Mouse (Mus musculus): ENCODE data around the gene Lypd6.

DNA sequence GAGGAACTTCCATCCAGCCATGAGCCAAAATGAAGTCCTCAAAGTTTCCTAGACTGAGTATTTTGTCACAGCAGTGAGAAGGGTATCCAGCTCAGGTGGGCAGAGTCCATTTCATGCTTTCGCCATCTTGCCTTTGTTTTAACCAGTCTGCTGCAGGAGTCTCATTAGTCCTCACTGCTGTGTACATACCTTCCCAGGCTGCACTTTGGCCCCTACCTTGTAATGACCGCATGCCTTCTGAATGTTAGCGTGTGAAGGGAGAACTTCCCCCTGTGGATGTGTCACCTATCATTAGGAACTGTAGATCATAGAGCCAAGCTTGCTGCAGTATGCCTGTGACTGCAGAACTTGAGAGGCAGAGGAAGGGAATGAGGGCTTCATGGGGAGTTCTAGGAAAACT lies 114.2 kb downstream of the Lypd6 start:
- TF ChIP-seq EP300 (IDR thresholded peaks at IDR 0.05; ENCODE audit: low read depth) (no peak), CTCF (IDR thresholded peaks at IDR 0.05; ENCODE audit: low read depth) (no peak)
